Mouse (Mus musculus) lung, adult 2 months (tissue): ENCODE measurements around the gene Myo7a.

ENCODE experiments used
- CTCF ChIP-seq: fragments of 200-500 bp; IDR thresholded peaks from 2 replicates; pipeline ENCODE4 v1.5.1; 2011; ENCODE audit warnings: mild to moderate bottlenecking, low read length, control low read depth; ENCODE audit not compliant: insufficient read depth
- POLR2A ChIP-seq: fragments of 200-500 bp; IDR thresholded peaks from 2 replicates; pipeline ENCODE4 v1.6.1; 2011; ENCODE audit warnings: low read depth, mild to moderate bottlenecking, control low read depth, low read length, borderline replicate concordance; ENCODE audit errors: extremely low read depth

DNA sequence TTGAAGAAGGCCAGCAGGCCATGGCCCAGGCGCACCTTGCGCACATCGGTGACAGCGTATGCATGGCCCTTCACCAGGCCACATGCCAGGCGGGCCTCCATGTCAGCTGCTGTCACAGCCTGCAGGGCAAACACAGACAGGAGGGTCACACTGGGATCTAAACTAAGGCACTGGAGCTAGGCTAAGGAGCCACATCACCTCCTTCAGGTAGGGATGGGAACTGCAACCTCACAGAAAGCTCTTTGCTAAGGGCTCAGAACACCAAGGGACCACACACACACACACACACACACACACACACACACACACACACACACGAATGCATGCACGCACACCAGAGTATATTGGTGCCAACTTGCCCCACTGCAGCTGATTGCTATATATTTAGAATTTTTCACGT, 12.4 kb upstream of the Myo7a start:
- TF ChIP-seq CTCF (no peak), POLR2A (no peak)
